Mouse (Mus musculus) erythroblast, embryonic 14.5 days (primary cell): ENCODE data around the gene Gm29735.

Experiments used
- GATA1 ChIP-seq: IDR thresholded peaks from 2 replicates; pipeline ENCODE4 v1.6.1; 2012; ENCODE audit warnings: low read length, inconsistent platforms, mixed read lengths
- TAL1 ChIP-seq: IDR thresholded peaks from 3 replicates; pipeline ENCODE4 v1.6.1; 2012; ENCODE audit warnings: low read length, inconsistent platforms, mixed read lengths

DNA sequence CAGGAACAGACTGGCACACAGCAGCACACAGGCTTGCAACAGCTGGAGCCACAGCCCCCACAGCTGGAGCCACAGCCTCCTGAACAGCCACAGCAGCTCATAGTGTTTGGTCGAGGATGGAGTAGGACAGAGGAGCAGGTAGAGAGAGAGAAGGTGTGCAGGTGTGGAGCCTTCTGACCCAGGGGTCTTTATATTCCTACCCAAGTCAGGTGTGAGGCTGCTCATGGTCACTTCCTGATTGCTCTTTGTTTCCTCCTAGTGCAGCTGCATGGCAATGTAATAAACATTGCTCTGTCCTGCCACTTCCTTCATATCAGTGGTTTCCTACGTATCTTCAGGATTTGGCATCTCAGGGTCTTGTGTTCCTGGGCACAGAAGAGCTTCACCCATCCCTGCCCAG lies 33.4 kb upstream of the Gm29735 start, which contains the start of gene Gm10153:
- TF ChIP-seq TAL1 (no peak), GATA1 (no peak)
